Mouse (Mus musculus) neural tube, embryonic 15.5 days (tissue): ENCODE measurements around the gene Gm42688. TPM values are rescaled to one million over a fixed set of nuclear protein-coding genes. Genes with fewer than 3 reads are reported as not detected.

Experiments
- ATAC-seq: fragments of 200-750 bp; cut with Nextera tagmentation; 2 replicates; pipeline ENCODE4 v1.8.0; 2017; ENCODE audit warnings: mild to moderate bottlenecking, moderate TSS enrichment, moderate library complexity; ENCODE audit not compliant: low FRiP score
- H3K27ac ChIP-seq: fragments of 300-500 bp; sonication (generic); replicated peaks from 2 replicates; pipeline ENCODE4 v1.5.1; 2015; ENCODE audit warnings: mild to moderate bottlenecking, inconsistent platforms
- H3K27me3 ChIP-seq: fragments of 300-500 bp; sonication (generic); replicated peaks from 2 replicates; pipeline ENCODE4 v1.6.1; 2015; ENCODE audit warnings: inconsistent platforms
- H3K36me3 ChIP-seq: fragments of 300-500 bp; sonication (generic); 2 replicates; pipeline ENCODE4 v1.6.1; 2015; ENCODE audit warnings: inconsistent platforms
- H3K4me1 ChIP-seq: fragments of 300-500 bp; sonication (generic); 2 replicates; pipeline ENCODE4 v1.6.1; 2015; ENCODE audit warnings: inconsistent platforms
- H3K4me2 ChIP-seq: fragments of 300-500 bp; sonication (generic); 2 replicates; pipeline ENCODE4 v1.6.1; 2015; ENCODE audit warnings: inconsistent platforms, mild to moderate bottlenecking, moderate library complexity
- H3K4me3 ChIP-seq: fragments of 300-500 bp; sonication (generic); replicated peaks from 2 replicates; pipeline ENCODE4 v1.5.1; 2015; ENCODE audit warnings: mild to moderate bottlenecking, inconsistent platforms
- H3K9ac ChIP-seq: fragments of 300-500 bp; sonication (generic); replicated peaks from 2 replicates; pipeline ENCODE4 v1.6.1; 2015; ENCODE audit warnings: mild to moderate bottlenecking, inconsistent platforms
- H3K9me3 ChIP-seq: fragments of 300-500 bp; sonication (generic); replicated peaks from 2 replicates; pipeline ENCODE4 v1.6.1; 2016; ENCODE audit warnings: inconsistent platforms
- WGBS: fragments of 180-500 bp; shearing (Covaris S2); methylation state at CpG from one replicate; pipeline ENCODE4 v1.1.7; 2015; ENCODE audit warnings: mixed read lengths; 5-methylcytosine and 5-hydroxymethylcytosine counted together
- polyA plus RNA-seq: library from polyadenylated mRNA; unstranded; fragments of >200 nt; fragmentation: Nextera tagmentation; extraction: Ambion mirVana; gene quantifications from 2 replicates; pipeline ENCODE4 v1.2.1, GENCODE M21; 2015

Gene Gm42688
- polyA plus RNA-seq, 1 experiment from 2014 or later: 7.6 TPM

- 2% methylated on average over 42 of the region's 42 CpGs for WGBS
- no peak for ATAC-seq
- peak within 1 kb of the TSS; percentile 17; the same call in 1 of the 2 replicates for H3K4me3 ChIP-seq
- H3K27me3 ChIP-seq: peaks cover 88% of the 10 kb centered on the region
- H3K9me3 ChIP-seq: no peaks in the 10 kb centered on the region
- H3K4me2 ChIP-seq: peak within 1 kb of the TSS; percentile 46
- peaks cover 16% of the 10 kb centered on the region for H3K4me1 ChIP-seq
- H3K27ac ChIP-seq: no peak within 1 kb of the TSS
- no peak within 1 kb of the TSS for H3K9ac ChIP-seq
- H3K36me3 ChIP-seq: peaks cover 8% of the 10 kb centered on the region
These were observed 15.0 kb upstream of the Gm42688 start, which contains the start of gene Lbx2 for GRCm38 (mm10) chr6:83086121-83087035. Lbx2 (plus strand) TSS chr6:83086367.

GRCm38 (mm10) chr6:83087205-83087925, 14.1 kb upstream of the Gm42688 start:
- 0 out of 2 replicates have a peak, but pooled peaks cover under 1% of the 10 kb centered on the region for H3K36me3 ChIP-seq
- no peak overlapping the region for H3K9ac ChIP-seq
- peaks cover 16% of the 10 kb centered on the region for H3K4me1 ChIP-seq
- H3K4me2 ChIP-seq: peak overlapping the region; percentile 46
- H3K4me3 ChIP-seq: peak overlapping the region; percentile 17
- WGBS: 2% methylated on average over 47 of the region's 47 CpGs
- H3K27me3 ChIP-seq: peaks cover 87% of the 10 kb centered on the region
- no peak overlapping the region for H3K27ac ChIP-seq
- H3K9me3 ChIP-seq: no peaks in the 10 kb centered on the region
- no peak for ATAC-seq

- Histone ChIP-seq H3K9me3 (no peaks in the 10 kb centered on the region), H3K9ac (no peak overlapping the region), H3K4me1 (peaks cover 16% of the 10 kb centered on the region), H3K27ac (no peak overlapping the region), H3K36me3 (no peaks in the 10 kb centered on the region), H3K4me2 (peak overlapping the region; percentile 46), H3K27me3 (peaks cover 85% of the 10 kb centered on the region), H3K4me3 (peak overlapping the region; percentile 17; the same call in 1 of the 2 replicates)
- no peak for ATAC-seq
- 9% methylated on average over 9 of the region's 9 CpGs for WGBS
These were observed 13.5 kb upstream of the Gm42688 start for GRCm38 (mm10) chr6:83087926-83088260.

GRCm38 (mm10) chr6:83092416-83093127, 8.8 kb upstream of the Gm42688 start:
- Histone ChIP-seq H3K27ac (no peak overlapping the region), H3K4me2 (no peak overlapping the region)

GRCm38 (mm10) chr6:83095968-83096367, 5.4 kb upstream of the Gm42688 start:
- ATAC-seq: no peak

More at GRCm38 (mm10) chr6:83092416-83093127, 8.8 kb upstream of the Gm42688 start:
- WGBS: 42% methylated on average over 6 of the region's 6 CpGs
- Histone ChIP-seq H3K36me3 (no peaks in the 10 kb centered on the region), H3K9me3 (no peaks in the 10 kb centered on the region), H3K4me1 (peaks cover 4% of the 10 kb centered on the region), H3K4me3 (no peak overlapping the region), H3K27me3 (peaks cover 44% of the 10 kb centered on the region), H3K9ac (no peak overlapping the region)
- ATAC-seq: no peak

GRCm38 (mm10) chr6:83098411-83098810, 3.0 kb upstream of the Gm42688 start:
- Histone ChIP-seq H3K9ac (no peak overlapping the region), H3K4me3 (no peak overlapping the region), H3K27me3 (peaks cover 4% of the 10 kb centered on the region; the same call in 1 of the 2 replicates), H3K9me3 (no peaks in the 10 kb centered on the region), H3K27ac (no peak overlapping the region), H3K36me3 (no peaks in the 10 kb centered on the region), H3K4me2 (no peak overlapping the region), H3K4me1 (peaks cover 20% of the 10 kb centered on the region)
- no peak for ATAC-seq
- 83% methylated on average over 2 of the region's 2 CpGs for WGBS

More at GRCm38 (mm10) chr6:83095968-83096367, 5.4 kb upstream of the Gm42688 start:
- no peak overlapping the region for H3K4me2 ChIP-seq
- 0 out of 2 replicates have a peak, but pooled peaks cover 5% of the 10 kb centered on the region for H3K4me1 ChIP-seq
- H3K9me3 ChIP-seq: no peaks in the 10 kb centered on the region
- peaks cover 12% of the 10 kb centered on the region for H3K27me3 ChIP-seq
- H3K4me3 ChIP-seq: no peak overlapping the region
- 51% methylated on average over 6 of the region's 6 CpGs for WGBS
- H3K9ac ChIP-seq: no peak overlapping the region
- no peak overlapping the region for H3K27ac ChIP-seq
- no peaks in the 10 kb centered on the region for H3K36me3 ChIP-seq

- H3K9me3 ChIP-seq: no peaks in the 10 kb centered on the region
- peak overlapping the region; percentile 77 for H3K9ac ChIP-seq
- H3K4me2 ChIP-seq: peak overlapping the region; percentile 90
- peaks cover 22% of the 10 kb centered on the region for H3K4me1 ChIP-seq
- peaks cover 16% of the 10 kb centered on the region for H3K36me3 ChIP-seq
- peak; percentile 82 for ATAC-seq
- no peaks in the 10 kb centered on the region for H3K27me3 ChIP-seq
- peak overlapping the region; percentile 69 for H3K4me3 ChIP-seq
- WGBS: under 1% methylated on average over 74 of the region's 74 CpGs
- H3K27ac ChIP-seq: peak overlapping the region; percentile 87
These were observed 505 bp downstream of the Gm42688 start for GRCm38 (mm10) chr6:83101688-83102556.

- Histone ChIP-seq H3K4me2 (peak overlapping the region; percentile 90), H3K36me3 (peaks cover 22% of the 10 kb centered on the region), H3K9ac (peak overlapping the region; percentile 77), H3K27ac (no peak overlapping the region), H3K4me3 (peak overlapping the region; percentile 69), H3K4me1 (peaks cover 31% of the 10 kb centered on the region), H3K9me3 (no peaks in the 10 kb centered on the region), H3K27me3 (no peaks in the 10 kb centered on the region)
- 53% methylated on average over 11 of the region's 11 CpGs for WGBS
- no peak for ATAC-seq
These were observed 1.8 kb downstream of the Gm42688 start for GRCm38 (mm10) chr6:83103130-83103650.

GRCm38 (mm10) chr6:83104158-83104557, 2.7 kb downstream of the Gm42688 start:
- 62% methylated on average over 4 of the region's 4 CpGs for WGBS

GRCm38 (mm10) chr6:83107566-83108400, 6.4 kb downstream of the Gm42688 start:
- peak overlapping the region; percentile 72; the same call in 1 of the 2 replicates for H3K4me3 ChIP-seq
- no peaks in the 10 kb centered on the region for H3K27me3 ChIP-seq
- ATAC-seq: no peak
- WGBS: 41% methylated on average over 13 of the region's 13 CpGs
- H3K36me3 ChIP-seq: peaks cover 27% of the 10 kb centered on the region
- H3K4me2 ChIP-seq: peak overlapping the region; percentile 85
- peak overlapping the region; percentile 81 for H3K9ac ChIP-seq
- peak overlapping the region; percentile 86 for H3K27ac ChIP-seq
- H3K9me3 ChIP-seq: no peaks in the 10 kb centered on the region
- peaks cover 34% of the 10 kb centered on the region for H3K4me1 ChIP-seq

More at GRCm38 (mm10) chr6:83104158-83104557, 2.7 kb downstream of the Gm42688 start:
- no peak overlapping the region for H3K4me2 ChIP-seq
- H3K9me3 ChIP-seq: no peaks in the 10 kb centered on the region
- H3K4me1 ChIP-seq: peaks cover 37% of the 10 kb centered on the region
- peaks cover 22% of the 10 kb centered on the region for H3K36me3 ChIP-seq
- no peaks in the 10 kb centered on the region for H3K27me3 ChIP-seq
- H3K27ac ChIP-seq: no peak overlapping the region
- no peak for ATAC-seq
- H3K9ac ChIP-seq: no peak overlapping the region
- H3K4me3 ChIP-seq: no peak overlapping the region
